Mouse (Mus musculus) heart, adult 2 months (tissue): Measurements from ENCODE around the gene Hoxb3.

Source experiments
- CTCF ChIP-seq: fragments of 200-600 bp; IDR thresholded peaks from 2 replicates; pipeline ENCODE4 v1.8.1; 2022; ENCODE audit warnings: antibody characterized with exemption, mild to moderate bottlenecking, moderate library complexity
- EP300 ChIP-seq: fragments of 200-500 bp; IDR thresholded peaks from 2 replicates; pipeline ENCODE4 v1.6.1; 2011; ENCODE audit warnings: low read depth, low read length, control low read depth; ENCODE audit not compliant: insufficient read depth
- POLR2A ChIP-seq: fragments of 200-500 bp; IDR thresholded peaks from 2 replicates; pipeline ENCODE4 v1.6.1; 2011; ENCODE audit warnings: mild to moderate bottlenecking, low read depth, low read length, control low read depth; ENCODE audit not compliant: insufficient read depth

DNA sequence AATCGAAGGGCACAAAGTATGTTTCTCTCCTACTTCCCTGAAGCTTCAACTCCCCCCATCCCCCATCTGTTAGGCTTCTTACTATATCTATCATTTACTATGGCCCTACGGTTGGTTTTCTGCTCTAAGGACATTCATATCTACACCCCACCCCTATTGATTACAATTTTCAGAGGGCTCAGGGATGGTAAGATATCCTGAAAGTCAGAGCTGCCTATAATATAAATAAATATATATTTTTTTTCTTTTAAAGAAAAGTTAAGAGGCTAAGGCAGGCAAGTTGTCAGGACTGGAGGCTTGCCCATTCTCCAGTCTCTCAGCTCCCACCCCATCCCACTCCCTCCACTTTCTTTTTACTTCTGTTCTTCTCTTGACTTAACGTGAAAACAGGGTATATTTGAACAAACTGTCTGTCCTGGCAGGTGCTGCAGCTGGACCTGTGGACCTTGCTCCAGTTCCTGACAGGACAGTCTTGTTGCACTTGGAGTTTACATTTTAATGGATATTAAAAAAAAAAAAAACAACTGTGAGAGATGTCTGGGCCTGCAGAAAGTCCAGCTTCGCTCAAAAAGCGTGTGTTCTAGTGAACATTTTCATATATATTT lies 23.9 kb downstream of the Hoxb3 start:
- TF ChIP-seq POLR2A = no peak
- TF ChIP-seq CTCF = no peak
- TF ChIP-seq EP300 = no peak
